Mouse (Mus musculus): Measurements from ENCODE around the gene Spindoc.

Gene Spindoc

DNA sequence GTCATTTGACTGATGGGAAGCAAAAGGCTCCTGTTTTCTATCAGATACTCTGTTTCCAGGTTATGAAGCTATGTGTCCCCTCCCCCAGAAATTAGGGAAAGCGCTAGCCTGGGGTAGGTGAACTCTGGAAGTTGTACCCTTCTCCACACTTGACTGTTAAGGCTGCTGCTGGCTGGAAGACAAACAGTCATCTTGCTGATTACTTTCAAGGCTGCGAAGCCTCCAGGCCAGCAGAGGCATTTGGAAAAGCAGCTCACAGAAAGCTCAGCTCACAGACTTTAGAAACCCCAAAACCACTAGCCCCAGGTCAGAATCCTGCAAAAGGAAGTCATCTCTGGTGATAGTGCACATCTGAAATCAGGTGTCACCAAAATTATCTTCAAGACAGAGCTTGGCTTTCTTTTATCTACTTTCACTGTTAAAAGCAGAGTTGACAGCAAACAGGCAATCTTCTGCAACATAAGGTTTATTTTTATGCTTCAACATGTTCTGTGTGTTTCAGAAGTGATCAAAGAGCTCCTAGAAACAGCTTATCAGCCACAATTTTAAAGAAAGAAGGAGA is 44.9 kb downstream of the Spindoc start:
- DNase-seq (ENCODE audit: low read depth, low spot score) = no peak

DNA sequence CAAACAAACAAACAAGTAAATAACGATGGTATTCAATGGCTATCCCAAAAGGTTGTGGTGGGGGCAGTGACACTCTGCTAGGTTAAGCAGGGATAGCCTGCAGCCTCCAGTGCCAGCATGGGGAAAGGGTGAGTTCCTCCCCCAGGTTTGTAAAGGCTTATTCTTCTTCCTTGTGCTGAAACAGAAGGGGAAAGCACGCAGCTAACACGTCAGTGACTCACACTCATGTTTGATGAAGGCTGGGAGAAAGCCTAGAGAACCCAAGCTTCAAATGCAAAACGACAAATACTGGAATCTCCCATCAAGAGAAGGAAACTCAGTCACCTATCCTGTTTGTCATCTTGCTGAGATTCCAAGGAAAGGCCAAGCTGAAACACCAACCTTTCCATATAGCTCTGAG is 47.1 kb downstream of the Spindoc start:
- no peak for DNase-seq (ENCODE audit: low read depth, low spot score)

DNA sequence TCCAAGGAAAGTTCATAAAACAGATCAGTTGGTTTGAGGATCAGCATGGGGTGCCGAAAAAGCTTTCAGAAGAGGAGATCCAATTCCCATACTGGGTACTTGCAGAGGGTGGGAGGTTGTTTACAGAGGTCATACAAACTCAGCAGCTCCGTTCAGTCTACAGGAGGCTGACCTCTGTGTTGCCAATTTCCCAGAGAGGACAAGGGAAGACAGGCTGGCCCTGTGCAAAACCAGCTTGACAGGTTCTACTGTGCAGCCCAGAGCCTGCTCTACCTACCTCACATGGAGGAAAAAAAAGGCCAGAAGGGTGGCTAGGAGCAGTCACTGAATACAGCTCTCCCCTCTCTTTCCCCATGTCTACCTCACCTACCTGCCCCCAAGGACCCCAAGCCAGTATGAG is 48.7 kb downstream of the Spindoc start:
- no peak for DNase-seq (ENCODE audit: low read depth, low spot score)

DNA sequence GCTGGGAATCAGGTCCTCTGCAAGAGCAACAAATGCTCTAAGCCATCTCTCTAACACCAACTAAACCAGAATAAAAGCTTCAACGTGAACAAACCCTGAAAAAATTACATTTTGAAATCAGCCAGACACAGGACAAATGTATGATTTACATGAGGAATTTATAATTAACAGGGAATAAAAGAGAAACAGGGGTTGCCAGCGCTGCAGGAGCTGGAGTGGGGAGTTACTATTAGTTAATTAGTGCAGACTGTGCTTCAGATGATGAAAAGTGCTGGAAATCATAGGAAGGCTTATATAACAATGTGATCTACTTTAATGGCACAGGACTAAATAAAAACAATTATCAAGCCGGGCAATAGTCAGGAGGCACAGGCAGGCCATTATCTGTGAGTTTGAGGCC is 61.4 kb downstream of the Spindoc start:
- no peak for DNase-seq (ENCODE audit: low read depth, low spot score)

DNA sequence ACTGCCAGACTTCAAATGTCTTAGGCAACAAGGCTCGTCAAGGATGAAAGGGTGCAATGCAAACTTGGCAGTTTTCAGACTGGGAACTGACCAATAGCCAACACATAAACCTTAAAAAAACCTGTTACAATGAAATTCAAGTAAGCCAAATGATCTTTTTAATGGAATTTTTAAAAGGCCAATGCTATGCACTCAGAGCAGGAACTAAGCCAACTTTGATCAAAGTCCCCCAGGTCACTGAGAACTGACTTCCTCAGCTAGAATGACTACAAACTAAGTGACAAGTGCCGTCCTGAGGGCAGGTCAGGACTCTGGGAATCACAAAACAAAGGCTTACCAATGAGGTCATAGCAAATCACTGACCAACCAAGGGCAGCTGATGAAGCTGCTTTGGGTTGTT is 62.6 kb downstream of the Spindoc start:
- no peak for DNase-seq (ENCODE audit: low read depth, low spot score)

DNA sequence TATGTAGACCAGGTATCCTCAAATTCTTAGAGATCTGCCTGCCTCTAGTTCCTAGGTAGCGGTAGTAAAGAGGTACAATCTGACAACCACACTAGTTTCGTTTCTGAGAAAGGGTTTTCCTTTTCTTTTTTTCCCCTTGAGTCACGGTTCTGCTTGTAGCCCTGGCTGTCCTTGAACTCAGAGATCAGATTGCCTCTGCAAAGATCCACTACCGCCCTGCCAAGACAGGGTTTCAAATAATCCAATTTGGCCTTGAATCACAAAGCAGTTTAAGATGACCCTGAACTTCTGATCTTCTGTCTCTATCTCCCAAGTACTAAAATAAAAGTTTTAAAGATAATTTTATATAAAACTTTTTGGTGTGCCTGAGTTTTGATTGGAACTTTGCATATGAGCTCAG is 65.1 kb downstream of the Spindoc start:
- no peak for DNase-seq (ENCODE audit: low read depth, low spot score)

DNA sequence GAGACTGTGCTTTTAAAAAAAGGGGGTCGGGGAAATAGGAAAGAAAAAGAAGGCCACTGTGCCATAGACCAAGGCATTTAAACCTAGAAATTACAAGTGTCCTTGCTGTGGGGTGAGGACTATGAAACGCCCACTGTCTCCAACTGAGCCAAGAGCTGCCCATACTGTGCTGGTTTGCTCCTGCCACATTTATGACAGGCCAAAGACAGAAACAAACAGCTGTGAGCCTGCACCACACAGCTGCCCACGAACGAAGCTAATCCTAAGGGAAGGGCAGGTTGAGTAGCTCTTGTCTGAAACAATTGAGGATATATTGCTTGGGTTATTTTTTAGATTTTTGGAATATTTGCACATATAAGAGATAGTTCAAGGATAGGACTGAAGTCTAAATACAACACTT is 66.0 kb downstream of the Spindoc start:
- DNase-seq (ENCODE audit: low read depth, low spot score) = no peak

DNA sequence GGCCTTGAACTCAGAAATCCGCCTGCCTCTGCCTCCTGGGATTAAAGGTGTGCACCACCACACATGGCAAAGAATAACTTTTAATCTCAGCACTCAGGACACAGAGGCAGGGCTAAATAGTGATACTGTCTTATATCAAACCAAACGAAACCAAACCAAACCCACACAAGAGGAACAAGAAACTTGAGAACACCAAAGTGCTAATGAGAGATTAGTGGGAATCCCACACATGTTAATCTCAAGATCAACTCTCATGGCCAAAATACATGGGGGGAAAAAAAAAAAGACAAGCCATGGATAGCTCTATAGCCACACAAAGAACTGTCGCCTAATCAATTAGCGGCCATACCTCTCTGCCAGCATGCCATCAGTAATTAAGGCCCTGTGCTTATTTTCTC is 67.2 kb downstream of the Spindoc start:
- DNase-seq (ENCODE audit: low read depth, low spot score) = no peak

DNA sequence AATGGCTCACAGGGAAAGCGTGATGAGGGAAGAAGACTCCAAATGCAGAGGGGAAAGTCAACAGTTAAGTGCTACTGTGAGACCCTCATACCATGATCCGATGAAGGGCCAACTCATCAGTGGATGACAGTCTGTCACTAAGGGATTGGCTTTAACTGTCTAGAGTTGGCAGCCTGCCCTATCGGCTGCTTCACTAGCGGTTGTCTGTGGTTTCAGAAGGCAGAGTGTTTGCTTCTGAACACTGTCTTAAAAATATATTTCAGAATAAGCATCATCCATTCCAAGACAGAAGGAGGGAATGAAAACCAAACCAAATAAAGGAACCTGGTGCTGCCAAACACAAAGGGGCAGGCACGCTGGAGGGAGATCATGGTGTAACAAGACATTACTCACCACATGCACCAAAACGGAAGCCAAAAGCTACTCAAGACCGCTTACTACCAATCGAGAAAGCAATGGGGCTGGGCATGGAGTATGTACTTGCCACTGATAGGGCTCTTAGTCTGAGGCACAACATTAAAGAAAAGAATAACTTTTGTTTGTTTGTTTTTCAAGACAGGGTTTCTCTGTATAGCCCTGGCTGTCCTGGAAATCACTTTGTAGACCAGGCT is 67.7 kb downstream of the Spindoc start:
- DNase-seq (ENCODE audit: low read depth, low spot score) = no peak

DNA sequence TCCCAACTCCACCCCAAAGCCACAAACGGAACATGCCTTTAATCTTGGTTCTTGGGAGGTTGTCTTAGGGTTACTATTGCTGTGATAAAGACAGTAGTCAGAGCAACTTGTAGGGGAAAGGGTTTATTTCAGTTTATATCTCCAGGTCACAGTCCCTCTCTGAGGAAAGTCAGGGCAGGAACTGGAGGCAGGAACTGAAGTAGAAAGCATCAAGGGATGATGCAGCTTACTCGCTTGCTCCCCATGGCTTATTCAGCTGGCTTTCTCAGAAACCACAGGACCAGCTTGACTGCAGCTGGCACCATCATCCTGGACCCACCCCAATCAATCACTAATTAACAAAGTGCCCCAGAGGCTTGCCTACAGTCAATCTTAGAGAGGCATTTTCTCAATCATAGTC is 69.1 kb downstream of the Spindoc start:
- DNase-seq (ENCODE audit: low read depth, low spot score) = no peak

DNA sequence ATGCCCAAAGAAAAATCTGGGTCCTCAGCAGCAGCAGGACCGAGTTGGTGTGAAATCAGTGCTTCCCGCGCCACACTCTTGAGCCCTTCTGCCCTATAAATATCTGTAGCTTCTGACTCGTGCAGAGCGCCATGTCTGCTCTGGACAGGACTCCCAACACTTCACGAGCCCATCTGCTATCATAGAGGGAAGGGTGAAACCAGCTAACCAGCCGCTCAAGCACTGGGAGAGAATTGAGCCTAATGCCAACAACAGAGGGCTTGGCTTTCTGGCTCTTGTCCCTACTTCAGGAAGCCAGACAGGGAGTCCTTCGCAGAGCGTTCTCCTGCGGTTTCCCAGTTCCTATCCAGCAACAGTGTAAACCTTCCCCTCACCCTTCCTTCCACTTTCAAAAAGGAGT is 71.5 kb downstream of the Spindoc start:
- DNase-seq (ENCODE audit: low read depth, low spot score) = no peak

DNA sequence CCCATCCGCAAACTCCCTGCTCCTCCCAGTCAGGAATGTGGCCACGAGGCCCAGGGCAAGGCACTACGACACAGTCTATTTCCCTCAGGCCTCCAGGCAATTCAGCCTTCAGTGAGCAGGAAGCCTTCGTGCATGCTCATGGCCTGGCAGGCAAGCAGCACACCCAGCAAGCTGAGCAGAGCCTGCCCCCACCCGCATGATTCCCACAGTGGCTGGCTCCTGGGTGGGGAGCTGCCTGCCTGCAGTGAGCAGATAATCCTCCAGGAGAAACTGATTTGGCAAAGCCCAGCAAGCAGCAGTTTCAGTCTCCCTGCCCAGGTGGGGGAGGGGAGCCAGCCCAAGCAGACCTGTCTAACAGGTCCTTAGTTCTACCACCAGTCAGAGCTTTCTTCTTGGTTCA is 72.1 kb downstream of the Spindoc start:
- DNase-seq (ENCODE audit: low read depth, low spot score) = no peak

DNA sequence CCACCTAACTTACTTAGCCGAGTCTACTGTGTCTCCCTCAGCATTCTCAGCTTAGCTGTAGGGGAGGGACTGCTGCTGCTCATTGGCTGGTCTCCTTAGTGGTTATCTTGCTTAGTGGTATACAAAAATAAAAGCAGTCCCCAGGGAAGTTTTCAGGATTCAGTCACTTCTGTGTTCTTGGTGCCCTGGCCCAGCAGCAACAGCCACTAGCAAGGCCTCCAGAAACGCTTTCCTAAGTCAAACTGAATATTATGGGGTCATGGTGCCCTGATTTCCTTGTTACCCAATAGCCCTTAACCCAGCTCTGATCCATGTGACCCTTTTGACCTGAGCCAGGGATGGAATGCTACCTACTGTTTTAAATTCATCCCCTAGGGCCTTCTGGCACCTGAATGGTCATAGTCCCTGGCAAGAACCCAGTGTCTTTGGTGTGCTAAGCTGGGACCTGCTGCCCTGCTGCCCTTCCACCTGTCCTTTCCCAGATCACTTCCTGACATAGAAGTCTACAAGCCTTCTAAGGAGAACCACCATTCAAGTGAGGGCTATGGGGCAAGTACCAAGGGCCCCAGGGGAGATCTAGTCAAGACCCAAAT is 73.0 kb downstream of the Spindoc start:
- DNase-seq (ENCODE audit: low read depth, low spot score) = no peak

DNA sequence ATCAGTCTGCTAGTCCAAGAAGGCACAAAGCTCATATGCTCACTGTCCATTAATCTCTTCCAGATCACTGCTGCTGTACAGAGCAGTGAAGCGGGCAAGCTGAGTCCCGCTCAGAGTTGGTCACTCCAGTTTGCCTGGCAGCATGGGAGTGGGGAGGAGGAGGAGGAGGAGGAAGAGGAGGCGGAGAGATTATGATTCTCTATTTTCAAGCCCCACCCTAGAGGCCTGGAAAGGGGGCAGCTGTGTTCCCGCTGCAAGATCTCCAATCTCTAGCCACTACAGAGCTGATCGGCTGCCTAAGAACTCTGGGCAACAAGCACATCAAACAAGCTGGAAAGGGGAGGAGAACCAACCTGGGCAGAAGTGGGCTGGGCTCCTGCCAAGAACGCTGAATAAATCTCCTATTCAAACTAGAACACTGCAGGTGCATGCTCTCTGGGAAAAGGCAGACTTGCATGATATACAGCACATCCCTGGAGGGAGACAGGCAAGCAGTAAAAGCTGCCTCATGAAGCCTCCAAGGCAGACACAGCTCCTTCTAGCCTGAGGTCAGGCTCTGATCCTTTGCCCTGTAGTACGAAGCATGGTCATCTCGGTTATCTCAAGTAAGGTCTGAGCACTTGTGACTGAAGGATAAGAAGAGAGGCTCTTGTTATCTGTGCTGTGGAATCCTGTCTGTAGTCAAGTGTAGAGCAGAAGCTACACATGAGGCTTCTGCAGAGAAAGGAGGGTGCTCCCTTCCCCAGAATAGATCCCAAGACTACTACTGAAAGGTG is 74.6 kb downstream of the Spindoc start:
- DNase-seq (ENCODE audit: low read depth, low spot score) = no peak

DNA sequence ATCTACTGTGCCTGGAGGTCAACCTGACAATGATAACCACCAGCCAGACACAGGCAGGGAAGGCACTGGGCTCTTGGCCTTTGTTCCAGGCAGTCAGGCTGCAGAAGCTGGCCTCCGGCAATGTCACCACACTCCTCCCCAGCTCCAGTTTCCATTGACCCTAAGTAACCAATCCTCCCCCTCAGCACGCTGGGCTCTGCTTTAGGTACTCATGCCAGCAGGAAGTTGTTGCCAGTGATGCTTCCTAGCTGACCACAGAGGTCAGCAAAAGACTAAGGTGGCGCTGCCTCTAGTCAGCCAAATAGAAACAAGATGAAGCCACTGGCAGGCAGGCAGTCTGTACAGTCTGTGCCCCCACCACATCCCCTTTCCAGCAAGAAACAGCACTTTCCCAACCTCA is 75.8 kb downstream of the Spindoc start:
- no peak for DNase-seq (ENCODE audit: low read depth, low spot score)

DNA sequence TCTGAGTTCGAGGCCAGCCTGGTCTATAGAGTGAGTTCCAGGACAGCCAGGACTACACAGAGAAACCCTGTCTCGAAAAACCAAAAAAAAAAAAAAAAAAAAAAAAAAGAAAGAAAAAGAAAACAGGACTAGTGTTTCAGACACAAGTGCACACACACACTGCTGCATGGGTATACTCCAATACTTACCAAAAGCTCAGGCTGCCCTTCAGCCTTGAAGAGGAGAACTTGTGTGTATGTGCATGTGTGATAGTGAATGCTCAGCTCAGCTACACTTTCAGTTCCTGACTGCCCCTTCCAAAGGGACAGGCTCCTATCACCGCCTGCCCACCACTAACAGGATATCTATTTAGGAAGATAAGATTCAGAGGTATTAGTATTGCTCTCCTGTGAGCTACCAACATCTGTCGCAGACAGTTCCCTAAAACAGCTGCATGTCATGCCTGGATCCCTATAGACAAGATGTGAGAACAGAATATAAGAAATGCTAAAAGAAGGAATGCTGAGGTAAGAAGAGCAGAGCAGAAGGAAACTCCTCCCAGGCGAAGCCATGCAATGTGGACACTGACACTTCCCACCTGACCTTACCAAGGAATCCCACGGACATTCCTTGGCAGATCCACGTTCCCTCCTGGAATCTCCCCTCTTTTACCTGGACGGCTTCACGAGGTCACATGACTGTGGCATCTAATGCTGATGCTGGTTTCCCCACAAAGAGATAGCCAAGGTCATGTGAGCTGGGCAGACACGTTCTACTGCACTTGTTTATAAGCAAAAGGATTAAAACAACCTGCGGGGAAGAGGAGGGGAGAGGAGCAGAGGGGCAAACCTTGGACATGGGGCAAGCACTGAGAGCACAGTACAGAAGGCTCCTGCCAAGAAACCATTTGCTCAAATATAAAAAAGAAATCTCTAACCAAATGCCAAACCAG is 77.1 kb downstream of the Spindoc start:
- no peak for DNase-seq (ENCODE audit: low read depth, low spot score)

DNA sequence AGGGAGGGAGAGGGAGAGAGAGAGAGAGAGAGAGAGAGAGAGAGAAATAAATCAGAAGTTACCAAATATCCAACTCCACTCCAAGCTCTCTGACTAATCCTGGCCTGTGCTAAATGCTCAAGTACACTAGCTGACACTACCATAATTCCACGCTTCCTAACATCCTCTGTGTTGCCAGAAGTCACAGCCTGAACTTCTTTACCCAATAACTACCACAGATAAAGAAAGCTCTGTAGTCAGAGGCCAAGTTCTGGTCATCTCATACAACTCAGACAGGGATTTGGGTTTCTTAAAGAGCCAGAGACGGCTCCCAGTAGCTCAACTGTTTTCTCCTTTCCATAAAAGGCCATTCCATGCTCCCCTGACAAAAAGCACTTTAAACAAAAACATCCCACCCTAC is 78.0 kb downstream of the Spindoc start:
- DNase-seq (ENCODE audit: low read depth, low spot score) = no peak

All from A20 (cell line).